Mouse (Mus musculus) lung, postnatal 14 days (tissue): ENCODE data around the gene Vmn2r79.
"Not testable (repeated sequence)": the region's sequence is repeated elsewhere in the genome, so short reads cannot be mapped to it uniquely, and the experiment has no call there.

ENCODE experiments used
- DNase-seq: peaks from one replicate; pipeline ENCODE4 v3.0.0; 2021

Vmn2r79 gene

DNA sequence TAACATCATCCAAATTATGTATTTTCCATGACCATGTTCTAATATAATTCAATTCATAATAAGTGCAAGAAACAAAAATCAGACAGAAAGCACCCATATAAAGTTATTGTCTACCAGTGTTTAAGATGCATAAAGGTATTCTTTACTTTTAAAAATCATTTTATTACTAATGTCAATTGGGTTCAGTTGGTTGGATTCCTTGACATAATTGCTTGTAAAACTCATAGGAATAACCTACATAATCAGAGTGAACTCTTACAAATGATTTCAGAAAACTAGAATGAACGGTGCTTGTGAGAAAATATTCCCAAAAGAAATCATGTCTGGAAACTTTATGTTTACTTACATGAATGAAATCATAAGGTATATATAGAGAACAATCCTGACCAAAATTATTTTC is at the start of gene Vmn2r79:
Gene Vmn2r79, plus strand, starts transcription at position 301 of the 400 bp plus-strand sequence.
- DNase-seq = not testable (repeated sequence)

DNA sequence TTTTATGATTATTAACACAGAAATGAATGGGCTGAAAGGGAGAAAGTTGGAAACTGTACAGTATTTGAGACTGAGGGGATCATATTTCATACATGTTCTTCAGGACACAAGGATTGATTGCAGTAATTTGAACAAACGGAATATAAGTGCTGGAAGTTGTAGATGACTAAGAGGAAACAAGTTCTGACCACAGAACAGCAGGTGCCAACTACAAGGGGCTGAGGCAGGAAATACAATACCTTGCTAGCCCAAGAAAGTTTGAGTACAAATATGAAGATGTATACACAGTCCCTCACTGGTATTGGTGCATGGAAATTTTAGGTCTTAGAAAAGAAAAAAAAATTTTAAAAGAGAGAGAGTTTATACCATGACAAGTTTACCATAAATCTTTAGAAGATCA is 1.2 kb upstream of the Vmn2r79 start:
- no peak for DNase-seq

DNA sequence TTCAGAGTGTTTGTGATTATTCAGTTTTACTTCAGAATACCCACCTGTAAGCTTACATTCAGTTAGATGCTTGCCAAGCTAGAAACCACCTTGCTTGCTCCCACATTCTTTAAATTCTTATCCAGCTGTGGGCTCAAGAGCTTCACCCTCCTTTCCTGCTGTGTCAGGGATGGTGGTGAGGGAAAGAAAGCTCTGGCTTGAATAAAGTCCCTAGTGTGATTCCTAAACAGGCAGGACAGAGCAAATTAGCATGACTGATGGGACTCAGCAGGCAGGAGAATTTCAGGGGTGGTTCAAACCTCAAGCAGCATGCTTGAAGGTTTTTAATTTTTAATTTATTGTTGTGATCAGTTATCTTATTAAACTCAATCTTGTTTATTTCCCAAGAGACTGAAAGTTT is 30.6 kb downstream of the Vmn2r79 start:
- DNase-seq = not testable (repeated sequence)

DNA sequence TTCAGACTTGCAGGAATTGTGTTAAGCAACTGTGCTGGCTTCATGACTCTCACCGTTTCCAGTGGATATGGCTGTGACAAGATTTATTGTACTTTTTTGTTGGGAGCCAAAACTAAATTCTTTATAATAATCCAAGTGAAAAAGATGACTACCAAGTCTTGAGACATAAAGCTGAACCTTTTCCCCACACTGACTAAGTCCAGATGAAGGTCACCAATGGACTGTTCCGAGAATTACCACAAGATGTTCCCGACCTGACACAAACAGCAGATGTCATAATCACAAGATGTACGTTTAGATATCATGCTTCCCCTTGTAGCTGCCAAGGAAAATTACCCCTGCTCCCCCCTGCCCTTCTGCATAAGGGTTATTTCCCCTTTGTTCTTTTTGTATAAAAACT is 67.7 kb downstream of the Vmn2r79 start:
- no peak for DNase-seq
